Comparison of ENCODE assay signal across 8 mouse cellular contexts in genomic region chr10:80270734-80271181, GRCm38 (mm10). TPM values are rescaled to one million over a fixed set of nuclear protein-coding genes. Genes with fewer than 3 reads are reported as not detected.
DNase-seq lines count a peak whose midpoint lies in the region; ATAC-seq lines count a peak whose summit lies in the region.

No protein-coding gene starts in this region.

- no peaks in the 10 kb centered on the region for H3K9me3 ChIP-seq in hindbrain, embryonic 10.5 days
- no peaks in the 10 kb centered on the region for H3K9me3 ChIP-seq in hindbrain, embryonic 11.5 days (ENCODE audit: control insufficient read depth, low read length)
- H3K9me3 ChIP-seq in midbrain, embryonic 15.5 days = no peaks in the 10 kb centered on the region

- H3K27me3 ChIP-seq in hindbrain, embryonic 10.5 days (ENCODE audit: insufficient read depth, poor library complexity, severe bottlenecking) = no peaks in the 10 kb centered on the region
- no peaks in the 10 kb centered on the region for H3K27me3 ChIP-seq in hindbrain, embryonic 11.5 days (ENCODE audit: control insufficient read depth, insufficient read depth, low read length)
- H3K27me3 ChIP-seq in midbrain, embryonic 15.5 days (replicated peaks) = no peaks in the 10 kb centered on the region

- no peak for ATAC-seq in hindbrain, embryonic 11.5 days (ENCODE audit: low FRiP score)
- peak; percentile 34; the same call in 1 of the 2 replicates for ATAC-seq in common myeloid progenitor, adult 5-6 weeks (replicated peaks; ENCODE audit: low read depth, poor library complexity, severe bottlenecking)
- ATAC-seq in midbrain, embryonic 15.5 days (replicated peaks) = no peak
- no peak for ATAC-seq in granulocyte monocyte progenitor cell, adult 5-6 weeks (replicated peaks; ENCODE audit: poor library complexity, severe bottlenecking)
- ATAC-seq in monocyte, adult 5-6 weeks (replicated peaks; ENCODE audit: insufficient number of reproducible peaks, low FRiP score, low TSS enrichment, poor library complexity, severe bottlenecking) = no peak

- WGBS in hindbrain, embryonic 10.5 days = 88% methylated on average over 6 of the region's 6 CpGs
- 82% methylated on average over 6 of the region's 6 CpGs for WGBS in hindbrain, embryonic 11.5 days
- 67% methylated on average over 6 of the region's 6 CpGs for WGBS in midbrain, embryonic 15.5 days

- DNase-seq in hindbrain, embryonic 10.5 days (ENCODE audit: low spot score) = no peak
- no peak for DNase-seq in hindbrain, embryonic 11.5 days (ENCODE audit: low spot score)
- peak; percentile 75 for DNase-seq in kidney, adult 9 months
- DNase-seq in right cerebral cortex, postnatal 10 days (ENCODE audit: low spot score in 2 of 2) = no peak

- peaks cover 82% of the 10 kb centered on the region for H3K36me3 ChIP-seq in hindbrain, embryonic 10.5 days
- H3K36me3 ChIP-seq in hindbrain, embryonic 11.5 days (ENCODE audit: control insufficient read depth, insufficient read depth, low read length) = 0 out of 2 replicates have a peak, but pooled peaks cover 4% of the 10 kb centered on the region
- H3K36me3 ChIP-seq in midbrain, embryonic 15.5 days (replicated peaks) = no peaks in the 10 kb centered on the region

- no peak overlapping the region for H3K27ac ChIP-seq in hindbrain, embryonic 10.5 days
- H3K27ac ChIP-seq in hindbrain, embryonic 11.5 days (ENCODE audit: low read depth, low read length) = no peak overlapping the region
- H3K27ac ChIP-seq in midbrain, embryonic 15.5 days = no peak overlapping the region

- H3K4me3 ChIP-seq in hindbrain, embryonic 10.5 days = peak overlapping the region; percentile 2; the same call in 1 of the 2 replicates
- H3K4me3 ChIP-seq in hindbrain, embryonic 11.5 days (ENCODE audit: low read depth, low read length) = no peak overlapping the region
- H3K4me3 ChIP-seq in midbrain, embryonic 15.5 days = no peak overlapping the region

- H3K4me1 ChIP-seq in hindbrain, embryonic 10.5 days (replicated peaks) = peaks cover 60% of the 10 kb centered on the region
- peaks cover 11% of the 10 kb centered on the region for H3K4me1 ChIP-seq in hindbrain, embryonic 11.5 days (replicated peaks; ENCODE audit: control insufficient read depth, insufficient read depth, low read length)
- peaks cover 56% of the 10 kb centered on the region for H3K4me1 ChIP-seq in midbrain, embryonic 15.5 days

- no peak overlapping the region for H3K9ac ChIP-seq in hindbrain, embryonic 11.5 days (ENCODE audit: low read depth, low read length)
- 0 out of 2 replicates have a peak overlapping the region, but pooled peaks have one; percentile 5 for H3K9ac ChIP-seq in midbrain, embryonic 15.5 days

- no peak overlapping the region for H3K4me2 ChIP-seq in hindbrain, embryonic 11.5 days (replicated peaks; ENCODE audit: low read depth, low read length)
- no peak overlapping the region for H3K4me2 ChIP-seq in midbrain, embryonic 15.5 days

RNA-seq across cellular contexts. Expression of gene Dazap1, which starts 9.5 kb away (rescaled TPM):
- 51.0 and 51.2 TPM in 2 replicates for polyA plus RNA-seq in hindbrain, embryonic 10.5 days (2016; fragmentation: Nextera tagmentation; extraction: Ambion mirVana)
- 46.8 and 47.3 TPM in 2 replicates for polyA plus RNA-seq in hindbrain, embryonic 11.5 days (2014; fragmentation: Nextera tagmentation; extraction: Ambion mirVana)
- total RNA-seq in common myeloid progenitor, adult 5-6 weeks (2017) = 188 and 242 TPM in 2 replicates
- polyA plus RNA-seq in midbrain, embryonic 15.5 days (2015; fragmentation: Nextera tagmentation; extraction: Ambion mirVana) = 60.5 and 60.8 TPM in 2 replicates
- 128 and 145 TPM in 2 replicates for total RNA-seq in granulocyte monocyte progenitor cell, adult 5-6 weeks (2014; fragmentation: Nextera tagmentation)
- total RNA-seq in granulocyte monocyte progenitor cell, adult 5-6 weeks (2017) = 154 and 157 TPM in 2 replicates
- 85.1 to 132 TPM (median 92.5 TPM) in 3 replicates for total RNA-seq in monocyte, adult 5-6 weeks (2017)

RNA-seq across cellular contexts. Expression of gene Gamt, which starts 9.9 kb away (rescaled TPM):
- polyA plus RNA-seq in hindbrain, embryonic 10.5 days (2016; fragmentation: Nextera tagmentation; extraction: Ambion mirVana) = 38.3 and 45.1 TPM in 2 replicates
- 30.3 and 30.4 TPM in 2 replicates for polyA plus RNA-seq in hindbrain, embryonic 11.5 days (2014; fragmentation: Nextera tagmentation; extraction: Ambion mirVana)
- 2.9 and 3.3 TPM in 2 replicates for total RNA-seq in common myeloid progenitor, adult 5-6 weeks (2017)
- 16.8 and 18.9 TPM in 2 replicates for polyA plus RNA-seq in midbrain, embryonic 15.5 days (2015; fragmentation: Nextera tagmentation; extraction: Ambion mirVana)
- 4.8 and 6.9 TPM in 2 replicates for total RNA-seq in granulocyte monocyte progenitor cell, adult 5-6 weeks (2014; fragmentation: Nextera tagmentation)
- total RNA-seq in granulocyte monocyte progenitor cell, adult 5-6 weeks (2017) = 3.1 and 5.7 TPM in 2 replicates
- total RNA-seq in monocyte, adult 5-6 weeks (2017) = 3.8 to 4.7 TPM in 2 of 3 replicates, not detected in the other

RNA-seq across cellular contexts. Expression of gene Rps15, which starts 21.5 kb away (rescaled TPM):
- polyA plus RNA-seq in hindbrain, embryonic 10.5 days (2016; fragmentation: Nextera tagmentation; extraction: Ambion mirVana) = 971 and 1,039 TPM in 2 replicates
- 798 TPM in 2 replicates for polyA plus RNA-seq in hindbrain, embryonic 11.5 days (2014; fragmentation: Nextera tagmentation; extraction: Ambion mirVana)
- total RNA-seq in common myeloid progenitor, adult 5-6 weeks (2017) = 3,325 and 3,530 TPM in 2 replicates
- polyA plus RNA-seq in midbrain, embryonic 15.5 days (2015; fragmentation: Nextera tagmentation; extraction: Ambion mirVana) = 516 and 528 TPM in 2 replicates
- 3,725 and 3,829 TPM in 2 replicates for total RNA-seq in granulocyte monocyte progenitor cell, adult 5-6 weeks (2014; fragmentation: Nextera tagmentation)
- total RNA-seq in granulocyte monocyte progenitor cell, adult 5-6 weeks (2017) = 2,646 and 2,810 TPM in 2 replicates
- 1,267 to 1,604 TPM (median 1,393 TPM) in 3 replicates for total RNA-seq in monocyte, adult 5-6 weeks (2017)

RNA-seq across cellular contexts. Expression of gene Ndufs7, which starts 21.8 kb away (rescaled TPM):
- polyA plus RNA-seq in hindbrain, embryonic 10.5 days (2016; fragmentation: Nextera tagmentation; extraction: Ambion mirVana) = 303 and 313 TPM in 2 replicates
- 242 and 245 TPM in 2 replicates for polyA plus RNA-seq in hindbrain, embryonic 11.5 days (2014; fragmentation: Nextera tagmentation; extraction: Ambion mirVana)
- total RNA-seq in common myeloid progenitor, adult 5-6 weeks (2017) = 101 and 121 TPM in 2 replicates
- polyA plus RNA-seq in midbrain, embryonic 15.5 days (2015; fragmentation: Nextera tagmentation; extraction: Ambion mirVana) = 290 and 305 TPM in 2 replicates
- total RNA-seq in granulocyte monocyte progenitor cell, adult 5-6 weeks (2014; fragmentation: Nextera tagmentation) = 109 and 191 TPM in 2 replicates
- 97.9 and 124 TPM in 2 replicates for total RNA-seq in granulocyte monocyte progenitor cell, adult 5-6 weeks (2017)
- total RNA-seq in monocyte, adult 5-6 weeks (2017) = 60.9 to 74.8 TPM (median 61.4 TPM) in 3 replicates

RNA-seq across cellular contexts. Expression of gene Apc2, which starts 25.0 kb away (rescaled TPM):
- polyA plus RNA-seq in hindbrain, embryonic 10.5 days (2016; fragmentation: Nextera tagmentation; extraction: Ambion mirVana) = 30.4 and 86.1 TPM in 2 replicates
- polyA plus RNA-seq in hindbrain, embryonic 11.5 days (2014; fragmentation: Nextera tagmentation; extraction: Ambion mirVana) = 74.4 and 101 TPM in 2 replicates
- 0.05 and 0.10 TPM in 2 replicates for total RNA-seq in common myeloid progenitor, adult 5-6 weeks (2017)
- 223 and 247 TPM in 2 replicates for polyA plus RNA-seq in midbrain, embryonic 15.5 days (2015; fragmentation: Nextera tagmentation; extraction: Ambion mirVana)
- total RNA-seq in granulocyte monocyte progenitor cell, adult 5-6 weeks (2014; fragmentation: Nextera tagmentation) = not detected in 2 replicates
- total RNA-seq in granulocyte monocyte progenitor cell, adult 5-6 weeks (2017) = not detected in 2 replicates
- total RNA-seq in monocyte, adult 5-6 weeks (2017) = 2.3 TPM in 1 of 3 replicates, not detected in the others
